Mouse (Mus musculus) liver, adult 2 months (tissue): Measurements from ENCODE around the gene Urad.

Experiments
- CTCF ChIP-seq: fragments of 200-500 bp; IDR thresholded peaks from 2 replicates; pipeline ENCODE4 v1.5.1; 2011; ENCODE audit warnings: low read depth, low read length, control low read depth
- POLR2A ChIP-seq: fragments of 200-500 bp; IDR thresholded peaks from 2 replicates; pipeline ENCODE4 v1.6.1; 2011; ENCODE audit warnings: low read length, control low read depth; ENCODE audit not compliant: insufficient read depth; ENCODE audit errors: extremely low read depth

DNA sequence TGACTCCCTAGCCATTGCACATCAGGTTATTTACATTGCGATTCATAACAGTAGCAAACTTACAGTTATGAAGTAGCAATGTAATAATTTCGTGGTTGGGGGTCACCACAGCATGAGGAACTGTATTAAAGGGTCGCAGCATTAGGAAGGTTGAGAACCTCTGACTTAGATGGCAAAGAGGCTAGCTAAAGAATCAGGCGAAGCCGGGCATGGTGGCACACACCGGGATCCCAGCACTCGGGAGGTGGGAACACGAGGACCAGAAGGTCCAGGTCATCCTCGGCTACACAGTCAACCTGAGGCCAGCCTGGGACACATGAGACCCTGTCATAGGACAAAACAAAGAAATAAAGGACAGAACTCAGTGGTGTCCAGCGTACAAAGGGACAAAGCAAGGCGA lies 7.7 kb upstream of the Urad start:
- TF ChIP-seq CTCF (no peak), POLR2A (no peak)
